Mouse (Mus musculus) hindbrain, postnatal 0 days (tissue): ENCODE results near the gene Apoa5. TPM values are rescaled to one million over a fixed set of nuclear protein-coding genes. Genes with fewer than 3 reads are reported as not detected.

Experiments used
- ATAC-seq: fragments of 200-750 bp; cut with Nextera tagmentation; 2 replicates; pipeline ENCODE4 v1.8.0; 2017; ENCODE audit warnings: mild to moderate bottlenecking, moderate TSS enrichment, moderate library complexity
- DNase-seq: peaks from one replicate; pipeline ENCODE4 v3.0.0-alpha.2; 2015; ENCODE audit warnings: low spot score
- H3K27ac ChIP-seq: fragments of 300-500 bp; sonication (generic); 2 replicates; pipeline ENCODE4 v1.5.1; 2014; ENCODE audit warnings: mild to moderate bottlenecking
- H3K27me3 ChIP-seq: fragments of 300-500 bp; sonication (generic); 2 replicates; pipeline ENCODE4 v1.6.1; 2014; ENCODE audit warnings: low read length, mixed read lengths; ENCODE audit not compliant: insufficient read depth
- H3K36me3 ChIP-seq: fragments of 300-500 bp; sonication (generic); 2 replicates; pipeline ENCODE4 v1.6.1; 2014; ENCODE audit warnings: low read length, mixed read lengths; ENCODE audit not compliant: insufficient read depth
- H3K4me1 ChIP-seq: fragments of 300-500 bp; sonication (generic); 2 replicates; pipeline ENCODE4 v1.6.1; 2014; ENCODE audit warnings: antibody characterized with exemption, low read length, mixed read lengths; ENCODE audit not compliant: insufficient read depth
- H3K4me2 ChIP-seq: fragments of 300-500 bp; sonication (generic); 2 replicates; pipeline ENCODE4 v1.6.1; 2014; ENCODE audit warnings: low read depth, mild to moderate bottlenecking, low read length, moderate library complexity, mixed read lengths
- H3K4me3 ChIP-seq: fragments of 300-500 bp; sonication (generic); 2 replicates; pipeline ENCODE4 v1.5.1; 2014; ENCODE audit warnings: low read length
- H3K9ac ChIP-seq: fragments of 300-500 bp; sonication (generic); replicated peaks from 2 replicates; pipeline ENCODE4 v1.6.1; 2014; ENCODE audit warnings: mild to moderate bottlenecking, low read length, moderate library complexity, mixed read lengths
- H3K9me3 ChIP-seq: fragments of 300-500 bp; sonication (generic); 2 replicates; pipeline ENCODE4 v1.6.1; 2016; ENCODE audit warnings: low read length, mixed read lengths
- CTCF ChIP-seq: IDR thresholded peaks from 2 replicates; pipeline ENCODE4 v1.5.1; 2016; ENCODE audit warnings: antibody characterized with exemption, control low read depth, low read depth
- WGBS: fragments of 180-500 bp; shearing (Covaris S2); extraction: QIAGEN DNeasy Blood & Tissue Kit; methylation state at CpG from one replicate; pipeline ENCODE4 v1.1.7; 2014; 5-methylcytosine and 5-hydroxymethylcytosine counted together
- polyA plus RNA-seq: library from polyadenylated mRNA; unstranded; fragments of >200 nt; fragmentation: Nextera tagmentation; extraction: Ambion mirVana; gene quantifications from 2 replicates; pipeline ENCODE4 v1.2.1, GENCODE M21; 2015
- total RNA-seq: library from RNA; depleted of rRNA; stranded (reverse); fragments of >200 nt; gene quantifications from 2 replicates; pipeline ENCODE4 v1.2.3, GENCODE M21; 2014

Apoa5 gene
- total and polyA plus RNA-seq, 2 experiments from 2014 or later = 0.21 TPM; not detected in 1

DNA sequence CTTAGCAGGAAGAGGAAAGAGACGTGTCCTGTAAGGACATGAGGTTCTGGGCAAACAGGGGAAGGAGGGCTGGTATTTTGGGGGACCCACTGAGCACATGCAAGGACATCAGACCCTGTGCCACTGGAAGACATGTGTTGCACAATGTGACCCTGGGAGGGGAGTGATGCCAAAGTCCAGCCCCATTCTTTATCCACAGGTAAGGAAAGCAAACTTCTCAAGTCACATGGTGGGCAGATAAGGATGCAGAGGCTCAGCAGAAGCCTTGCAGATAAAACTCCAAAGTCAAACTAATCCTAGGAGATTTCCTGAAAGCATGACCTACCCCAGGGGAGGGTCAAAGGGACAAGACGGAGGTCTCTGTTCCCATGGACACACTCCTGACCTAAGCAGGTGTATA, 26.6 kb upstream of the Apoa5 start:
- no peak for TF ChIP-seq CTCF
- no peak overlapping the region for H3K27ac ChIP-seq
- no peaks in the 10 kb centered on the region for H3K4me1 ChIP-seq
- no peak overlapping the region for H3K9ac ChIP-seq
- no peak overlapping the region for H3K4me2 ChIP-seq
- H3K27me3 ChIP-seq = no peaks in the 10 kb centered on the region
- no peak overlapping the region for H3K4me3 ChIP-seq
- no peak for ATAC-seq
- H3K36me3 ChIP-seq = no peaks in the 10 kb centered on the region
- WGBS = 73% methylated on average over 2 of the region's 2 CpGs
- no peak for DNase-seq
- H3K9me3 ChIP-seq = no peaks in the 10 kb centered on the region

DNA sequence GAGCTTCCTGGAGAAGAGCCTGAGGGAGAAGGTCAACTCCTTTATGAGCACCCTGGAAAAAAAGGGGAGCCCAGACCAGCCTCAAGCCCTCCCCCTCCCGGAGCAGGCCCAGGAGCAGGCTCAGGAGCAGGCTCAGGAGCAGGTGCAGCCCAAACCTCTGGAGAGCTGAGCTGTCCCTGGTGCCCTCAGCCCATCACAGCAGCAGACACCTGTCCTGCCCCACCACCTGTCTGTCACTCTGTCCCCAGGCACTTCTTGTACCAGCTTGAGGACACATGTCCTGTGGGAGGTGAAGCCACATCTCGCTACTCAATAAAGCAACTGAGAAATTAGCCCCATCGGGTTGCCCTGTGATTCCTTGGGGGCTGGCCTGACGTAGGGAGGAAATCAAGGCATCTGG, 25.3 kb upstream of the Apoa5 start:
- TF ChIP-seq CTCF = no peak
- Histone ChIP-seq H3K4me1 (no peaks in the 10 kb centered on the region), H3K36me3 (no peaks in the 10 kb centered on the region), H3K27me3 (no peaks in the 10 kb centered on the region), H3K27ac (no peak overlapping the region), H3K9me3 (no peaks in the 10 kb centered on the region), H3K4me3 (no peak overlapping the region), H3K9ac (no peak overlapping the region), H3K4me2 (no peak overlapping the region)
- DNase-seq (no peak), ATAC-seq (no peak)
- WGBS = 61% methylated on average over 4 of the region's 4 CpGs

DNA sequence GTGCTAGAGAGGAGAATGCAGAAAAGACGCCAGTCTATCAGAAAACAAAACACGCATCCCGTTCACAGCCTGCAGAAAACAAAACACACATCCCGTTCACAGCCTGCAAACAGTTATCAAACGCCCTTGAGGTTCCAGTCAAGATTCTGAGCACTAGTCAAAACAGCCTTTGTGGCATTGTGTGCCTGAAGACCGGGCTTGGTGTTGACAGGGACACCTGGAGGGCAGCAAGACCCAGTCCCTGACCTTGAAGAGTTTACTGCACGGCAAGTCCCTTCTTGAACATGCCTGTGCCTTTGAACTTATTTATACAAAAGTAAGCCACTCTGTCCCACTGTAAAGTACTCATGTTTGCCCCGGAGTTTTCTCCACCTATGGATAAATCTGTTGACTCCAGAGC, 24.8 kb upstream of the Apoa5 start:
- Histone ChIP-seq H3K9me3 (no peaks in the 10 kb centered on the region), H3K4me3 (no peak overlapping the region), H3K36me3 (no peaks in the 10 kb centered on the region), H3K9ac (no peak overlapping the region), H3K4me1 (no peaks in the 10 kb centered on the region), H3K27ac (no peak overlapping the region), H3K27me3 (no peaks in the 10 kb centered on the region), H3K4me2 (no peak overlapping the region)
- TF ChIP-seq CTCF = no peak
- 50% methylated on average over 8 of the region's 8 CpGs for WGBS
- ATAC-seq = no peak
- DNase-seq = no peak

DNA sequence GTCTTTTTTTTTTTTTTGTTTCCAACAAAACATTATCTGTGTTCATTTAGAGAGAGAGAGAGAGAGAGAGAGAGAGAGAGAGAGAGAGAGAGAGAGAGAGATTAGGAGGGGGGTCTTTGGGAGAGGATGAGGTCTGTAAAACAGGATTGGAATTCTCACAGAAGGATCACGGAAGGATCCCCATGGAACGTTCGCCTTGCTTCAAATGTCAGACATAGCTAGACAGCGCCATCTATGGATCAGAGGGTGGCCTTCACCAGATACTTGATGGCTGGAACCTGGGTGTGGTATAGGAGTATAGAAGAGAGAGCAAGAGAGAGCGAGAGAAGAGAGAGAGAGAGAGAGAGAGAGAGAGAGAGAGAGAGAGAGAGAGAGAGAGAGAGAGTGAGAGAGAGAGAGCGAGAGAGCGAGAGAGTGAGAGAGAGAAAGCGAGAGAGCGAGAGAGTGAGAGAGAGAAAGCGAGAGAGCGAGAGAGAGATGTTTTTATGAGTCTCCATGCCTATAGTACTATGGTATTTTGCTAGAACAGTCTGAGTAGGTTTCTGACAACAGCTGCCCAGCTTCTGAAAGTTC, 21.6 kb upstream of the Apoa5 start:
- ATAC-seq (peak; percentile 86), DNase-seq (peak; percentile 95)
- no peak overlapping the region for H3K9ac ChIP-seq
- no peak overlapping the region for H3K27ac ChIP-seq
- H3K9me3 ChIP-seq = no peaks in the 10 kb centered on the region
- no peaks in the 10 kb centered on the region for H3K27me3 ChIP-seq
- TF ChIP-seq CTCF = peak; percentile 88
- no peaks in the 10 kb centered on the region for H3K4me1 ChIP-seq
- WGBS = 21% methylated on average over 11 of the region's 11 CpGs
- no peaks in the 10 kb centered on the region for H3K36me3 ChIP-seq
- H3K4me3 ChIP-seq = no peak overlapping the region
- H3K4me2 ChIP-seq = no peak overlapping the region

DNA sequence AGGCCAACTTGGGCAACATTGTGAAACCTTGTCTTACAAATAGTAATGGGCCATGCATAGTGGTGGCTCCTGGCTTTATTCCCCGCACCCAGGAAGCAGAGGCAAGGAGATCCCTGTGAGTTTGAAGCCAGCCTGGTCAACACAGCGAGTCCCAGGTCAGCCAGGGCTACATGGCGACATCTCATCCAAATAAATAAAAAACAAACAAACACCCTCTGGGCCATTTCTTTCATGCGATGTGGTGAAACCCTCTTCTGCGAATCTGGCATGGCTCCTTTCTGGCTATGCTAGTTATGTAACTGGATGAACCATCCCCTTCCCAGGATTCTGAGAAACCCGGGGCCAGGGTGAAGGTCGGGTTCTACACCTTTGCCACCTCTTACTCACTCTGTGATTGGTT, 12.3 kb upstream of the Apoa5 start:
- no peaks in the 10 kb centered on the region for H3K4me1 ChIP-seq
- WGBS = 93% methylated on average over 7 of the region's 7 CpGs
- DNase-seq = no peak
- no peaks in the 10 kb centered on the region for H3K36me3 ChIP-seq
- no peak overlapping the region for H3K4me2 ChIP-seq
- no peak overlapping the region for H3K9ac ChIP-seq
- no peak overlapping the region for H3K4me3 ChIP-seq
- ATAC-seq = no peak
- H3K27me3 ChIP-seq = no peaks in the 10 kb centered on the region
- TF ChIP-seq CTCF = no peak
- no peak overlapping the region for H3K27ac ChIP-seq
- H3K9me3 ChIP-seq = no peaks in the 10 kb centered on the region

DNA sequence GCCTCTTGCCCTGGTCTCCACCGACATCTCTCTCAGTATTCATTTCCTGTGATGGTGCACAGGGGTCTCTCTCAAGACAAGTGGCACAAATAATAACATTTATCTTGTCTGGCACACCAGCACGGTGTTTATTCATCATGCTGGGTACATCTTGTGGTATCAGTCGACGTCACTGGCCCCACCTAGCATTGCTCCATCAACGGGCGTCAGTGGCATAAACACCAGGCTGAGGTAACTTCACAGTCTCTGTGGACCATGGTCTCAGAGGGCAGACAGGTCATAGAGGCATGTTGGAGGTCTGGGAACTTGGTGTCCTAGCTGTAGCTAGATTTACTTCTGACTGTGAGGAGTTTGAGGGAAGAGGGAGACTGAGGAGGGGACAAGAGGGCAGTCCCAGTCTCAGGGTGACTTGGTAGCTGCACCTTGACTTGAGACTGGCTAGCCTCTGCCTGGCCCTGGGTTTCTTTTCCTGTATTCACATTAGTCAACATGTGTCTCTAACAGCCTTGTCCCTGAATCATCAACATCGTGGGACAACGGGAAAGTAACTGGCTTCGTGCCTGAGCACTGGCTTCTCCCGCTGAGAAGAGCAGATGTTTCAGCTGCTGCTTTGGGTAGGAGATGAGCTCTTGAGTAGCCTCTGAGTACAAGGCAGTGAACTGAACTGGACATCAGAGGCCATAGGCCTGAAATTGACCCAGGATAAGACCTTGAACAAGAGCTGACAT, 11.6 kb upstream of the Apoa5 start:
- Histone ChIP-seq H3K9me3 (no peaks in the 10 kb centered on the region), H3K27ac (no peak overlapping the region), H3K27me3 (no peaks in the 10 kb centered on the region), H3K9ac (no peak overlapping the region), H3K4me1 (no peaks in the 10 kb centered on the region), H3K36me3 (no peaks in the 10 kb centered on the region), H3K4me3 (no peak overlapping the region), H3K4me2 (no peak overlapping the region)
- no peak for TF ChIP-seq CTCF
- 80% methylated on average over 10 of the region's 10 CpGs for WGBS
- DNase-seq = no peak
- ATAC-seq = no peak

DNA sequence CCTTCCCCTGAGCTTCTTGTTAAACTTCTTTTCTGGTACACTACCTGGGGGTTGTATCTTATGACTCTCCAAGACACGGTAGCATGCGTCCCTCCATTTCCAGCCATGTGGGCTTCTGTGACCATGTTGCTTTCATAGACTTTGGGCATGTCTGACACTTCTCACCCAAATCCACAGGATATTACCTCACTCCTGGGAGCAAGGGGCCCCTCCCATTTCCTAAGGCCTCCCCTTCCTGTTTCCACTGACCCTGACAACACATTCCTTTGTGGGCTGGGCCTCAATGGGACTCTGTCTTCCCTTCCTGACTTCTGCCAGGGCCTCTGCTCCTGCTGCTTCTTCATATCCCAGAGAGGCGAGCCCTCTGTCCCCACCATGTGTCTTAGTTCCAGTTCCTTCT, 10.9 kb upstream of the Apoa5 start:
- H3K27ac ChIP-seq = no peak overlapping the region
- no peaks in the 10 kb centered on the region for H3K27me3 ChIP-seq
- H3K9ac ChIP-seq = no peak overlapping the region
- ATAC-seq = no peak
- no peaks in the 10 kb centered on the region for H3K36me3 ChIP-seq
- no peak for TF ChIP-seq CTCF
- 86% methylated on average over 3 of the region's 3 CpGs for WGBS
- H3K9me3 ChIP-seq = no peaks in the 10 kb centered on the region
- H3K4me2 ChIP-seq = no peak overlapping the region
- no peaks in the 10 kb centered on the region for H3K4me1 ChIP-seq
- no peak for DNase-seq
- H3K4me3 ChIP-seq = no peak overlapping the region
